Mouse (Mus musculus) urinary bladder, postnatal 14 days (tissue): ENCODE measurements around the gene Srebf2.
"Not testable (repeated sequence)": the region's sequence is repeated elsewhere in the genome, so short reads cannot be mapped to it uniquely, and the experiment has no call there.

Experiments used
- DNase-seq: peaks from one replicate; pipeline ENCODE4 v3.0.0; 2021; ENCODE audit warnings: low spot score

Srebf2 gene

GRCm38 (mm10) chr15:82146770-82147610, at the start of gene Srebf2:
TSS of gene Srebf2 (plus strand) at chr15:82147181.
- DNase-seq = peak; percentile 98

- DNase-seq = peak; percentile 69
These were observed 39.9 kb upstream of the Srebf2 start for GRCm38 (mm10) chr15:82106953-82107555.

GRCm38 (mm10) chr15:82120544-82120943, 26.4 kb upstream of the Srebf2 start:
- no peak for DNase-seq

GRCm38 (mm10) chr15:82126690-82127089, 20.3 kb upstream of the Srebf2 start:
- not testable (repeated sequence) for DNase-seq

- peak; percentile 96 for DNase-seq
These were observed 19.3 kb upstream of the Srebf2 start, which contains the start of gene Ccdc134 for GRCm38 (mm10) chr15:82127426-82128374. TSS of gene Ccdc134 (plus strand) at chr15:82127922.

- no peak for DNase-seq
These were observed 18.6 kb upstream of the Srebf2 start for GRCm38 (mm10) chr15:82128398-82128797.

GRCm38 (mm10) chr15:82130599-82130998, 16.4 kb upstream of the Srebf2 start:
- no peak for DNase-seq

GRCm38 (mm10) chr15:82135372-82135771, 11.6 kb upstream of the Srebf2 start:
- DNase-seq = no peak

GRCm38 (mm10) chr15:82138565-82138964, 8.4 kb upstream of the Srebf2 start:
- peak; percentile 65 for DNase-seq

GRCm38 (mm10) chr15:82139196-82139595, 7.8 kb upstream of the Srebf2 start:
- no peak for DNase-seq

- no peak for DNase-seq
These were observed 6.6 kb upstream of the Srebf2 start for GRCm38 (mm10) chr15:82140355-82140754.

GRCm38 (mm10) chr15:82144157-82144556, 2.8 kb upstream of the Srebf2 start:
- no peak for DNase-seq

GRCm38 (mm10) chr15:82145408-82145807, 1.6 kb upstream of the Srebf2 start:
- DNase-seq = no peak

- DNase-seq = no peak
These were observed 871 bp upstream of the Srebf2 start for GRCm38 (mm10) chr15:82145851-82146769.

GRCm38 (mm10) chr15:82147611-82148111, 680 bp downstream of the Srebf2 start:
- DNase-seq = peak; percentile 56

- DNase-seq = no peak
These were observed 1.5 kb downstream of the Srebf2 start for GRCm38 (mm10) chr15:82148510-82148911.

GRCm38 (mm10) chr15:82150042-82150441, 3.1 kb downstream of the Srebf2 start:
- no peak for DNase-seq

- no peak for DNase-seq
These were observed 4.2 kb downstream of the Srebf2 start for GRCm38 (mm10) chr15:82151176-82151575.

- no peak for DNase-seq
These were observed 5.0 kb downstream of the Srebf2 start for GRCm38 (mm10) chr15:82152022-82152421.

- no peak for DNase-seq
These were observed 5.5 kb downstream of the Srebf2 start for GRCm38 (mm10) chr15:82152435-82152834.

- DNase-seq = no peak
These were observed 9.3 kb downstream of the Srebf2 start for GRCm38 (mm10) chr15:82156298-82156697.
